Mouse (Mus musculus): ENCODE measurements at regions not wholly inside any gene's neighbourhood (a gene's known extent, or its start where the extent isn't known, plus 50 kb on each side); places are given as distances from the start of the nearest gene placed in this dataset.
"Not testable (repeated sequence)": the region's sequence is repeated elsewhere in the genome, so short reads cannot be mapped to it uniquely, and the experiment has no call there.

DNA sequence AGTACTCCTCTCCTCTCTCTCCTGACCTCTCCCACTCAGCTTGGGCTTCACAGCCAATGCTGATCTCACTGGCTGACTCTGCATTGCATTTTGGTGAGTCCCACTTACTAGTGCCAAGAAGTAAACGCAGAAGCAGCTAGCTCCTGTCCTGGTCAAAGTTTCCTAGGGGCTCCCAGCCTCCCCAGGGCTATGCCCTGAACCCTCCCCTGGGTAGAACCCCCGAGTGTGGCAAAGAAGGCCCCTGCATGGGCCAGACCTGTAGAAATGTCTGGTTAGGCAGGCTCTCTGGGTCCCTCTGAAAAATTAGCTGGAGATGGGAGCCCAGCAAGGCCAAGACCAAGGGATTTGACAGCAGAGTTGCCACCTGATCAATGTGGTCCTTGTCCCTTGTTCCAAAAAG is 454.3 kb downstream of the Gm10330 start:
- DNase-seq = not testable (repeated sequence)

DNA sequence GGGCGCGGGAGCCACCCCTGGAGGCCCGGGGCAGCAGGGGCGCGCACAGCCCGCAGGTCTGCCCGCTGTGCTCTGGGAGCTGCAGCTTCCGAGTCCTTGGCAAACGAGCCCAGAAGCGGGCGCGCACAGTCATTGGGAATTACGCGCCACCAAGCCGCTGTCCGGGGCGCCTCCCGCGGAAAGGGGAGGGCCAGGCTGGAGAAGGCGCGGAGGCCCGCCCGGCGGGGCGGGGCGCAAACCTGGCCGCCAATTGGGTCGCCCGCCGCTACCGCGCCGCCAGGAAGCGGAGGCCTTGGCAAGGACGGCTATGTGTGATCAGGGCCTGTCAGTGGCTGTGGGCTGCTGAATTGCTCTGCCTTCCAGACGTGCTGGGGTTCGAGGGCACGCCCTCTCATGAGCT is 464.9 kb downstream of the Gm10330 start:
- DNase-seq = peak; percentile 7

All from adrenal gland, postnatal 25 days (tissue).